Mouse (Mus musculus): ENCODE data around the gene Haus8. TPM values are rescaled to one million over a fixed set of nuclear protein-coding genes. Genes with fewer than 3 reads are reported as not detected.

Gene Haus8
- polyA plus RNA-seq, 2 experiments, result 23.9 to 47.1 TPM

- H3K9me3 ChIP-seq (ENCODE audit: control insufficient read depth, low read length), result no peaks in the 10 kb centered on the region
- no peaks in the 10 kb centered on the region for H3K36me3 ChIP-seq (replicated peaks; ENCODE audit: control insufficient read depth, insufficient read depth, low read depth)
- H3K4me2 ChIP-seq (ENCODE audit: low read depth), result peak overlapping the region; percentile 62
- ATAC-seq (ENCODE audit: insufficient read depth), result peak; percentile 85
- peak; percentile 58 to 63 (median 60) for DNase-seq (ENCODE audit: low read depth in 3 of 3, low spot score in 3 of 3)
- 20% methylated on average over 2 of the region's 2 CpGs for WGBS (ENCODE audit: insufficient replicate concordance)
- H3K9ac ChIP-seq (replicated peaks), result peak overlapping the region; percentile 23
- peak overlapping the region; percentile 77 for H3K27ac ChIP-seq
- no peak overlapping the region; a peak in 1 of 4 replicates for H3K4me3 ChIP-seq (ENCODE audit: insufficient read depth in 1 of 2, low read depth in 2 of 2, low read length in 2 of 2)
- no peaks in the 10 kb centered on the region for H3K27me3 ChIP-seq (ENCODE audit: control insufficient read depth, insufficient read depth, low read length)
- TF ChIP-seq CTCF (IDR thresholded peaks at IDR 0.05; ENCODE audit: low read depth) (no peak), EP300 (IDR thresholded peaks at IDR 0.05; ENCODE audit: low read depth) (peak; percentile 45; the same call in 1 of the 2 replicates)
- H3K4me1 ChIP-seq (replicated peaks; ENCODE audit: control insufficient read depth in 2 of 2, insufficient read depth in 2 of 2, low read length in 1 of 2), result peaks cover 27 to 49% of the 10 kb centered on the region in 2 experiments
Measured at GRCm38 (mm10) chr8:71313951-71314350, 41.2 kb upstream of the Haus8 start.

GRCm38 (mm10) chr8:71312700-71313099 lies 40.0 kb upstream of the Haus8 start:
- Histone ChIP-seq H3K9me3 (ENCODE audit: control insufficient read depth, low read length) (no peaks in the 10 kb centered on the region), H3K4me1 (replicated peaks; ENCODE audit: control insufficient read depth in 2 of 2, insufficient read depth in 2 of 2, low read length in 1 of 2) (peaks cover 27 to 54% of the 10 kb centered on the region in 2 experiments), H3K27ac (no peak overlapping the region; the same call in none of the 2 replicates), H3K36me3 (replicated peaks; ENCODE audit: control insufficient read depth, insufficient read depth, low read depth) (no peaks in the 10 kb centered on the region), H3K4me2 (ENCODE audit: low read depth) (no peak overlapping the region), H3K9ac (replicated peaks) (0 out of 2 replicates have a peak overlapping the region, but pooled peaks have one; percentile 9), H3K27me3 (ENCODE audit: control insufficient read depth, insufficient read depth, low read length) (no peaks in the 10 kb centered on the region), H3K4me3 (ENCODE audit: insufficient read depth in 1 of 2, low read depth in 2 of 2, low read length in 2 of 2) (no peak overlapping the region)
- ATAC-seq (ENCODE audit: insufficient read depth) (peak; percentile 16; the same call in 1 of the 2 replicates), DNase-seq (ENCODE audit: low read depth in 3 of 3, low spot score in 3 of 3) (peak in 1 of 3 experiments; percentile 13)
- 48% methylated on average over 1 of the region's 1 CpGs for whole genome bisulfite sequencing (ENCODE audit: insufficient replicate concordance)
- TF ChIP-seq EP300 (IDR thresholded peaks at IDR 0.05; ENCODE audit: low read depth) (no peak), CTCF (IDR thresholded peaks at IDR 0.05; ENCODE audit: low read depth) (no peak)

GRCm38 (mm10) chr8:71310446-71310845 lies 37.7 kb upstream of the Haus8 start:
- H3K4me3 ChIP-seq (ENCODE audit: insufficient read depth in 1 of 2, low read depth in 2 of 2, low read length in 2 of 2), result no peak overlapping the region
- TF ChIP-seq CTCF (IDR thresholded peaks at IDR 0.05; ENCODE audit: low read depth), result no peak
- TF ChIP-seq EP300 (IDR thresholded peaks at IDR 0.05; ENCODE audit: low read depth), result no peak
- 62% methylated on average over 6 of the region's 6 CpGs for WGBS (ENCODE audit: insufficient replicate concordance)
- H3K27me3 ChIP-seq (ENCODE audit: control insufficient read depth, insufficient read depth, low read length), result no peaks in the 10 kb centered on the region
- DNase-seq (ENCODE audit: low read depth in 3 of 3, low spot score in 3 of 3) (no peak), ATAC-seq (ENCODE audit: insufficient read depth) (no peak)
- no peak overlapping the region for H3K27ac ChIP-seq
- no peak overlapping the region for H3K4me2 ChIP-seq (ENCODE audit: low read depth)
- H3K4me1 ChIP-seq (replicated peaks; ENCODE audit: control insufficient read depth in 2 of 2, insufficient read depth in 2 of 2, low read length in 1 of 2), result peaks cover 20 to 45% of the 10 kb centered on the region in 2 experiments
- no peaks in the 10 kb centered on the region for H3K36me3 ChIP-seq (replicated peaks; ENCODE audit: control insufficient read depth, insufficient read depth, low read depth)
- no peaks in the 10 kb centered on the region for H3K9me3 ChIP-seq (ENCODE audit: control insufficient read depth, low read length)
- H3K9ac ChIP-seq (replicated peaks), result no peak overlapping the region

GRCm38 (mm10) chr8:71307913-71308312 lies 35.2 kb upstream of the Haus8 start:
- H3K27me3 ChIP-seq (ENCODE audit: control insufficient read depth, insufficient read depth, low read length), result no peaks in the 10 kb centered on the region
- TF ChIP-seq CTCF (IDR thresholded peaks at IDR 0.05; ENCODE audit: low read depth), result no peak
- no peak for TF ChIP-seq EP300 (IDR thresholded peaks at IDR 0.05; ENCODE audit: low read depth)
- DNase-seq (ENCODE audit: low read depth in 3 of 3, low spot score in 3 of 3) (no peak), ATAC-seq (ENCODE audit: insufficient read depth) (0 out of 2 replicates have a peak, but pooled peaks have one; percentile 19)
- WGBS (ENCODE audit: insufficient replicate concordance), result 67% methylated on average over 4 of the region's 4 CpGs
- H3K36me3 ChIP-seq (replicated peaks; ENCODE audit: control insufficient read depth, insufficient read depth, low read depth), result no peaks in the 10 kb centered on the region
- H3K9ac ChIP-seq (replicated peaks), result no peak overlapping the region
- no peaks in the 10 kb centered on the region for H3K9me3 ChIP-seq (ENCODE audit: control insufficient read depth, low read length)
- H3K4me3 ChIP-seq (ENCODE audit: insufficient read depth in 1 of 2, low read depth in 2 of 2, low read length in 2 of 2), result no peak overlapping the region
- no peak overlapping the region for H3K27ac ChIP-seq
- peaks cover 5 to 21% of the 10 kb centered on the region in 2 experiments; a peak in 3 of 4 replicates for H3K4me1 ChIP-seq (replicated peaks; ENCODE audit: control insufficient read depth in 2 of 2, insufficient read depth in 2 of 2, low read length in 1 of 2)
- no peak overlapping the region for H3K4me2 ChIP-seq (ENCODE audit: low read depth)

GRCm38 (mm10) chr8:71307371-71307770 lies 34.6 kb upstream of the Haus8 start:
- TF ChIP-seq CTCF (IDR thresholded peaks at IDR 0.05; ENCODE audit: low read depth), result no peak
- no peak for TF ChIP-seq EP300 (IDR thresholded peaks at IDR 0.05; ENCODE audit: low read depth)
- Histone ChIP-seq H3K4me3 (ENCODE audit: insufficient read depth in 1 of 2, low read depth in 2 of 2, low read length in 2 of 2) (no peak overlapping the region), H3K36me3 (replicated peaks; ENCODE audit: control insufficient read depth, insufficient read depth, low read depth) (no peaks in the 10 kb centered on the region), H3K9me3 (ENCODE audit: control insufficient read depth, low read length) (no peaks in the 10 kb centered on the region), H3K27ac (no peak overlapping the region), H3K4me2 (ENCODE audit: low read depth) (no peak overlapping the region), H3K9ac (replicated peaks) (no peak overlapping the region), H3K4me1 (replicated peaks; ENCODE audit: control insufficient read depth in 2 of 2, insufficient read depth in 2 of 2, low read length in 1 of 2) (peaks cover 0 to 18% of the 10 kb centered on the region in 2 experiments; a peak in 2 of 4 replicates), H3K27me3 (ENCODE audit: control insufficient read depth, insufficient read depth, low read length) (no peaks in the 10 kb centered on the region)
- WGBS (ENCODE audit: insufficient replicate concordance), result 13% methylated on average over 1 of the region's 1 CpGs
- no peak for DNase-seq (ENCODE audit: low read depth in 3 of 3, low spot score in 3 of 3)
- no peak for ATAC-seq (ENCODE audit: insufficient read depth)
